Mouse (Mus musculus) MEL (cell line): ENCODE data around the gene Zbtb43. TPM values are rescaled to one million over a fixed set of nuclear protein-coding genes. Genes with fewer than 3 reads are reported as not detected.

ENCODE experiments used
- DNase-seq: peaks from one replicate; pipeline ENCODE4 v3.0.0; 2011; ENCODE audit warnings: low read depth, low spot score
- H3K27ac ChIP-seq: 2 replicates; pipeline ENCODE4 v1.5.1; 2012; ENCODE audit warnings: low read depth, mild to moderate bottlenecking, control low read depth, low read length, moderate library complexity; ENCODE audit not compliant: control insufficient read depth
- H3K27me3 ChIP-seq, 2 experiments: fragments of 150-350 bp in 1 of 2; sonication (generic) in 1 of 2; 2 replicates each; pipeline ENCODE4 v1.6.1; 2012; ENCODE audit warnings: low read length in 2 of 2, mild to moderate bottlenecking in 2 of 2, improper control_type of control experiment in 1 of 2, moderate library complexity in 1 of 2; ENCODE audit not compliant: insufficient read depth in 2 of 2, control insufficient read depth in 1 of 2
- H3K36me3 ChIP-seq, 2 experiments: 2 replicates each; pipeline ENCODE4 v1.6.1; 2012 to 2014; ENCODE audit warnings: low read length in 2 of 2, improper control_type of control experiment in 1 of 2, inconsistent platforms in 1 of 2, mild to moderate bottlenecking in 1 of 2; ENCODE audit not compliant: insufficient read depth in 2 of 2, control insufficient read depth in 1 of 2
- H3K4me1 ChIP-seq, 2 experiments: fragments of 150-350 bp in 1 of 2; sonication (generic) in 1 of 2; 2 replicates each; pipeline ENCODE4 v1.6.1; 2012; ENCODE audit warnings: low read length in 2 of 2, improper control_type of control experiment in 1 of 2, mild to moderate bottlenecking in 1 of 2; ENCODE audit not compliant: insufficient read depth in 2 of 2, control insufficient read depth in 1 of 2
- H3K4me3 ChIP-seq, 2 experiments: fragments of 150-350 bp in 1 of 2; sonication (generic) in 1 of 2; 2 replicates each; pipeline ENCODE4 v1.5.1; 2012; ENCODE audit warnings: low read depth in 2 of 2, low read length in 2 of 2, mild to moderate bottlenecking in 2 of 2, moderate library complexity in 2 of 2, control low read depth in 1 of 2, improper control_type of control experiment in 1 of 2; ENCODE audit not compliant: control insufficient read depth in 1 of 2, insufficient read depth in 1 of 2
- H3K79me2 ChIP-seq: 2 replicates; pipeline ENCODE4 v1.6.1; 2012; ENCODE audit warnings: mild to moderate bottlenecking, low read length, moderate library complexity; ENCODE audit not compliant: control insufficient read depth, poor library complexity, insufficient read depth
- H3K9ac ChIP-seq: 2 replicates; pipeline ENCODE4 v1.6.1; 2012; ENCODE audit warnings: low read depth, mild to moderate bottlenecking, control low read depth, low read length, moderate library complexity; ENCODE audit not compliant: control insufficient read depth, poor library complexity, severe bottlenecking
- H3K9me3 ChIP-seq: fragments of 150-350 bp; sonication (generic); replicated peaks from 2 replicates; pipeline ENCODE4 v1.6.1; 2012; ENCODE audit warnings: mild to moderate bottlenecking, low read length, improper control_type of control experiment, moderate library complexity; ENCODE audit not compliant: insufficient read depth
- BHLHE40 ChIP-seq: IDR thresholded peaks from 2 replicates; pipeline ENCODE4 v1.6.1; 2012; ENCODE audit warnings: low read depth, mild to moderate bottlenecking, inconsistent platforms, low read length, improper control_type of control experiment, borderline replicate concordance
- CHD1 ChIP-seq: IDR thresholded peaks from 2 replicates; pipeline ENCODE4 v1.6.1; 2012; ENCODE audit warnings: low read depth, mild to moderate bottlenecking, inconsistent platforms, low read length, improper control_type of control experiment
- CHD2 ChIP-seq: IDR thresholded peaks from 2 replicates; pipeline ENCODE4 v1.6.1; 2011; ENCODE audit warnings: low read length, improper control_type of control experiment
- CTCF ChIP-seq, 3 experiments: IDR thresholded peaks in 2 of 3; conservative IDR thresholded peaks in 1 of 3; 2 replicates each; pipeline ENCODE4 v1.5.1; 2011 to 2012; ENCODE audit warnings: low read length in 3 of 3, low read depth in 2 of 3, mild to moderate bottlenecking in 2 of 3, improper control_type of control experiment in 1 of 3, inconsistent platforms in 1 of 3, mixed read lengths in 1 of 3, moderate library complexity in 1 of 3; ENCODE audit not compliant: control insufficient read depth in 1 of 3, insufficient read depth in 1 of 3, poor library complexity in 1 of 3, severe bottlenecking in 1 of 3
- GATA1 ChIP-seq: IDR thresholded peaks from 2 replicates; pipeline ENCODE4 v1.6.1; 2011; ENCODE audit warnings: low read depth, low read length, improper control_type of control experiment
- HCFC1 ChIP-seq: IDR thresholded peaks from 2 replicates; pipeline ENCODE4 v1.6.1; 2012; ENCODE audit warnings: low read depth, mild to moderate bottlenecking, inconsistent platforms, low read length, improper control_type of control experiment, moderate library complexity
- JUND ChIP-seq: IDR thresholded peaks from 2 replicates; pipeline ENCODE4 v1.6.1; 2011; ENCODE audit warnings: low read depth, mild to moderate bottlenecking, improper control_type of control experiment, low read length
- KAT2A ChIP-seq: conservative IDR thresholded peaks from 2 replicates; pipeline ENCODE4 v1.6.1; 2012; ENCODE audit warnings: low read depth, low read length, improper control_type of control experiment, inconsistent platforms
- MAFK ChIP-seq: IDR thresholded peaks from 2 replicates; pipeline ENCODE4 v1.6.1; 2011; ENCODE audit warnings: low read depth, mild to moderate bottlenecking, low read length, improper control_type of control experiment, borderline replicate concordance
- MAZ ChIP-seq: IDR thresholded peaks from 2 replicates; pipeline ENCODE4 v1.6.1; 2012; ENCODE audit warnings: low read depth, mild to moderate bottlenecking, inconsistent platforms, low read length, improper control_type of control experiment
- MXI1 ChIP-seq: IDR thresholded peaks from 2 replicates; pipeline ENCODE4 v1.6.1; 2011; ENCODE audit warnings: mild to moderate bottlenecking, low read depth, low read length, improper control_type of control experiment
- MYC ChIP-seq: IDR thresholded peaks from 2 replicates; pipeline ENCODE4 v1.6.1; 2011; ENCODE audit warnings: low read depth, mild to moderate bottlenecking, low read length, improper control_type of control experiment, moderate library complexity
- NELFE ChIP-seq: IDR thresholded peaks from 2 replicates; pipeline ENCODE4 v1.6.1; 2011; ENCODE audit warnings: low read depth, low read length, improper control_type of control experiment
- POLR2AphosphoS5 ChIP-seq: IDR thresholded peaks from 2 replicates; pipeline ENCODE4 v1.6.1; 2012; ENCODE audit warnings: low read depth, borderline replicate concordance, mild to moderate bottlenecking, inconsistent platforms, low read length, moderate library complexity, mixed read lengths
- RAD21 ChIP-seq: IDR thresholded peaks from 2 replicates; pipeline ENCODE4 v1.6.1; 2011; ENCODE audit warnings: mild to moderate bottlenecking, low read depth, low read length, improper control_type of control experiment
- RCOR1 ChIP-seq: IDR thresholded peaks from 2 replicates; pipeline ENCODE4 v1.6.1; 2012; ENCODE audit warnings: low read depth, mild to moderate bottlenecking, inconsistent platforms, low read length, improper control_type of control experiment
- SMC3 ChIP-seq: IDR thresholded peaks from 2 replicates; pipeline ENCODE4 v1.6.1; 2011; ENCODE audit warnings: low read depth, low read length, improper control_type of control experiment
- TAL1 ChIP-seq: IDR thresholded peaks from 2 replicates; pipeline ENCODE4 v1.6.1; 2012; ENCODE audit warnings: mild to moderate bottlenecking, inconsistent platforms, low read length, moderate library complexity, mixed read lengths
- USF2 ChIP-seq, 2 experiments: IDR thresholded peaks; 2 replicates each; pipeline ENCODE4 v1.6.1; 2011 to 2012; ENCODE audit warnings: improper control_type of control experiment in 2 of 2, low read length in 2 of 2, borderline replicate concordance in 1 of 2, inconsistent platforms in 1 of 2, low read depth in 1 of 2, mild to moderate bottlenecking in 1 of 2; ENCODE audit not compliant: insufficient read depth in 1 of 2
- ZKSCAN1 ChIP-seq: IDR thresholded peaks from 2 replicates; pipeline ENCODE4 v1.6.1; 2012; ENCODE audit warnings: low read depth, mild to moderate bottlenecking, inconsistent platforms, low read length, improper control_type of control experiment, moderate library complexity
- ZNF384 ChIP-seq: IDR thresholded peaks from 2 replicates; pipeline ENCODE4 v1.6.1; 2012; ENCODE audit warnings: low read depth, mild to moderate bottlenecking, inconsistent platforms, low read length, improper control_type of control experiment
- polyA plus RNA-seq, 2 experiments: library from polyadenylated mRNA; stranded (reverse) in 1 of 2; unstranded in 1 of 2; fragments of >175 nt in 1 of 2; fragments of >200 nt in 1 of 2; gene quantifications; 2 replicates each; pipeline versions ENCODE4 v1.2.1 to v1.2.4; 2012; ENCODE audit warnings: low replicate concordance in 2 of 2, low read depth in 1 of 2; ENCODE audit not compliant: insufficient read length in 2 of 2, insufficient read depth in 1 of 2, missing spikeins in 1 of 2
- total RNA-seq: library from RNA; depleted of rRNA; stranded (reverse); fragments of 300-350 nt; gene quantifications from 2 replicates; pipeline ENCODE4 v1.2.3, GENCODE M21; 2012

Gene Zbtb43
- total and polyA plus RNA-seq, 3 experiments: 15.5 to 17.7 TPM; not detected in 1

GRCm38 (mm10) chr2:33459660-33460059 lies 8.7 kb downstream of the Zbtb43 start (continued):
- TF ChIP-seq CHD1 (0 out of 2 replicates have a peak, but pooled peaks have one; percentile 47), NELFE (no peak)
- TF ChIP-seq, all 39 proteins: peak for 16

GRCm38 (mm10) chr2:33456696-33457095 lies 11.7 kb downstream of the Zbtb43 start:
- no peak for DNase-seq
- TF ChIP-seq MYC: no peak
- TF ChIP-seq RAD21: no peak
- no peak for TF ChIP-seq ZNF384
- TF ChIP-seq HCFC1: no peak
- TF ChIP-seq NELFE: no peak
- no peak for TF ChIP-seq TAL1
- TF ChIP-seq JUND: no peak
- TF ChIP-seq GATA1: no peak
- TF ChIP-seq ZKSCAN1: no peak
- TF ChIP-seq USF2 (IDR thresholded peaks at IDR 0.05; ENCODE audit: borderline replicate concordance in 1 of 2, insufficient read depth in 1 of 2, low read depth in 1 of 2, low read length in 2 of 2): no peak
- no peak for TF ChIP-seq CTCF (IDR thresholded peaks at IDR 0.05 in 2 of 3, conservative IDR thresholded peaks at IDR 0.05 in 1 of 3; ENCODE audit: control insufficient read depth in 1 of 3, insufficient read depth in 1 of 3, low read depth in 2 of 3, low read length in 3 of 3, poor library complexity in 1 of 3, severe bottlenecking in 1 of 3)
- no peak for TF ChIP-seq MAFK
- no peak for TF ChIP-seq SMC3
- TF ChIP-seq BHLHE40: no peak
- no peak for TF ChIP-seq POLR2AphosphoS5
- TF ChIP-seq KAT2A: no peak
- no peak for TF ChIP-seq CHD1
- no peak for TF ChIP-seq MAZ
- no peak overlapping the region for H3K27ac ChIP-seq
- peaks cover 9 to 14% of the 10 kb centered on the region in 2 experiments for H3K4me1 ChIP-seq
- peaks cover 10 to 19% of the 10 kb centered on the region in 2 experiments for H3K36me3 ChIP-seq
- no peaks in the 10 kb centered on the region for H3K27me3 ChIP-seq
- H3K9ac ChIP-seq: no peak overlapping the region
- no peak overlapping the region for H3K4me3 ChIP-seq
- H3K79me2 ChIP-seq: peaks cover 4% of the 10 kb centered on the region; the same call in 1 of the 2 replicates
- H3K9me3 ChIP-seq: no peaks in the 10 kb centered on the region

- peaks cover 14 to 19% of the 10 kb centered on the region in 2 experiments for H3K36me3 ChIP-seq
- H3K9ac ChIP-seq: no peak overlapping the region
- peaks cover 4% of the 10 kb centered on the region; the same call in 1 of the 2 replicates for H3K79me2 ChIP-seq
- H3K27me3 ChIP-seq: no peaks in the 10 kb centered on the region
- H3K27ac ChIP-seq: no peak overlapping the region
- H3K4me1 ChIP-seq: peaks cover 9 to 14% of the 10 kb centered on the region in 2 experiments
- no peak for DNase-seq
- no peaks in the 10 kb centered on the region for H3K9me3 ChIP-seq
- TF ChIP-seq USF2 (IDR thresholded peaks at IDR 0.05; ENCODE audit: borderline replicate concordance in 1 of 2, insufficient read depth in 1 of 2, low read depth in 1 of 2, low read length in 2 of 2) (no peak), CTCF (IDR thresholded peaks at IDR 0.05 in 2 of 3, conservative IDR thresholded peaks at IDR 0.05 in 1 of 3; ENCODE audit: control insufficient read depth in 1 of 3, insufficient read depth in 1 of 3, low read depth in 2 of 3, low read length in 3 of 3, poor library complexity in 1 of 3, severe bottlenecking in 1 of 3) (no peak), CHD2 (no peak), MXI1 (no peak), RAD21 (no peak), RCOR1 (no peak), TAL1 (no peak)
- H3K4me3 ChIP-seq: no peak overlapping the region
Measured at GRCm38 (mm10) chr2:33456242-33456641, 12.1 kb downstream of the Zbtb43 start.
